Mouse (Mus musculus) mouse embryonic stem cell (cell line): ENCODE data around the gene Ccnj.

Source experiments
- in situ Hi-C, 2 experiments: fragments of 300-500 bp; cut with MboI; formaldehyde crosslinking; loops; 1 replicate in 1 of 2; 3 replicates in 1 of 2; pipeline ENCODE4 v1.14.3; 2019 to 2020; ENCODE audit warnings: low sequenced_read_pairs in 2 of 2, low pct_unique_long_range_greater_than_20kb in 1 of 2, mixed read lengths in 1 of 2; ENCODE audit not compliant: unreplicated experiment in 1 of 2

The Ccnj gene

DNA sequence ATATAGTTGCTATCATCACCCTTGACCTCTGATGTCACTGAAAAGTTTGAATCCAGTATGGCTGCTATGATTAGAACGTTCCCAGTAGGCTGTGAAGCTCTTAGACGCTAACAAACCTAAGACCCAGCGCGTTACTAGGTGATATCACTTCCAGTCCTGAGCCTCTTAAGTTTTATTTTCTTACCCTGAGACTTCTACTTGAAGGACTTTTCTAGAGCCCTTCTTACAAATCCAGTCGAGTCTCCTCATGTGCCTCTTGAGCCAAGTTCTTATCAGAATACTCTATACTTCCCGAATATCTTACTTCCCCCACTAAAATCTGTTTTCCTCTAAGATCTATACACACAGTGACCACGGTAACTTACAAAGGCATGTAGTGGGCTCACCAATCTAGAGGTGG lies 7.1 kb downstream of the Ccnj start:
- in situ Hi-C loops, result no loop called here

GRCm38 (mm10) chr19:40840303-40840702 lies 9.2 kb downstream of the Ccnj start:
- in situ Hi-C loops, result no loop called here

GRCm38 (mm10) chr19:40841083-40841482 lies 10.0 kb downstream of the Ccnj start:
- in situ Hi-C loops, result no loop called here

DNA sequence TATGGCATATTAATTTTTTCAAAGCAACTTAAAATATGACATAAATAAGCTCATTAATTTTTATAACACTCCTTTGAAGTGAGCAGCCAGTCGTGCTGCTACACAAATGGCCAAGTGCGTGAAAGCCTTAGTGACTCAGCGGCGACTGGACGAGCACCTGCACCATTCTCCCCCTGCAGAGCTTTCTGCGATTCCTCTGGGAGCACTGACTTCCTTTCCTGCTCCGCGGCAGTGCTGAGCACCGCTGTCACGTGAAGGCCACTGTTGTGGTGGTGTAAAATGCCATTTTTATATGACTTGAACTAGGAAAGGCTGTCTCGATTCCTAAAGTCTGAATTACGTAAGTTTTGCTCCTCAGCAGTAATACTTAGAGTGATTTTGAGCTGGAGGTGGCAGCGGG lies 10.5 kb downstream of the Ccnj start:
- in situ Hi-C loops, result no loop called here

DNA sequence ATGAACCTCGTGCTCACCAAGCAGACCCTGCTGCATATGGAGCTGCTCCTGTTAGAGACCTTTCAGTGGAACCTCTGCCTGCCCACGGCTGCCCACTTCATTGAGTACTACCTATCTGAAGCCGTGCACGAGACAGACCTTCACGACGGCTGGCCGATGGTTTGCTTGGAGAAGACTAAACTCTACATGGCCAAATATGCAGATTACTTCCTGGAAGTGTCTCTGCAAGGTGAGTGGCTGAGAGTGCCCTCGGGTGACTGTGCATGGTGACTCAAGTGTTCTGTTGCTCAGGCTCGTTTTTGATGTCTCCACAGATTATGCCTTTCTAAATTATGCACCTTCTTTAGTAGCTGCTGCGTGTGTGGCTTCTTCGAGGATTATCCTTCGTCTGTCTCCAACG lies 13.7 kb downstream of the Ccnj start:
- in situ Hi-C loops, result no loop called here

GRCm38 (mm10) chr19:40849391-40849790 lies 18.3 kb downstream of the Ccnj start:
- in situ Hi-C loops, result no loop called here

- in situ Hi-C loops, result no loop called here
These were observed 28.5 kb downstream of the Ccnj start for GRCm38 (mm10) chr19:40859555-40859954.

DNA sequence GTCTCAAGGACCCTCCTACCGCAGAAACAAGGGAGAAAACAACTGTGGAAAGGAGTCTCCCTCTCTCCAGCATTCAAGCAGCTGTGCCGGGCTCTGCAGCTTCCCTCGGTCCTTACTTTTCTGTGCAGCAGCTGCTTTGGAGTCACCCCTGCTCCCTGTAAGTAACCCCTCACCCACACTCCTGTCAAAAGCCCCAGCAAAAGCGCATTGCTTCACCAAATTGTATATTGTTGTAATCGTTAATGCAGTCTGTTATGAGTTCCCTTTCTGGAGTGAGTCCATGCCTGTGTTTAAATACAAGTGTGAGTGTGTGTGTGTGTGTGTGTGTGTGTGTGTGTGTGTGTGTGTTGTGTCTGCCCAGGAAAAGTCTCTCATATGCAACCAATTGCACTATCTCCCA lies 37.2 kb downstream of the Ccnj start:
- in situ Hi-C loops, result no loop called here

- in situ Hi-C loops, result no loop called here
These were observed 38.5 kb downstream of the Ccnj start for GRCm38 (mm10) chr19:40869425-40870105.

DNA sequence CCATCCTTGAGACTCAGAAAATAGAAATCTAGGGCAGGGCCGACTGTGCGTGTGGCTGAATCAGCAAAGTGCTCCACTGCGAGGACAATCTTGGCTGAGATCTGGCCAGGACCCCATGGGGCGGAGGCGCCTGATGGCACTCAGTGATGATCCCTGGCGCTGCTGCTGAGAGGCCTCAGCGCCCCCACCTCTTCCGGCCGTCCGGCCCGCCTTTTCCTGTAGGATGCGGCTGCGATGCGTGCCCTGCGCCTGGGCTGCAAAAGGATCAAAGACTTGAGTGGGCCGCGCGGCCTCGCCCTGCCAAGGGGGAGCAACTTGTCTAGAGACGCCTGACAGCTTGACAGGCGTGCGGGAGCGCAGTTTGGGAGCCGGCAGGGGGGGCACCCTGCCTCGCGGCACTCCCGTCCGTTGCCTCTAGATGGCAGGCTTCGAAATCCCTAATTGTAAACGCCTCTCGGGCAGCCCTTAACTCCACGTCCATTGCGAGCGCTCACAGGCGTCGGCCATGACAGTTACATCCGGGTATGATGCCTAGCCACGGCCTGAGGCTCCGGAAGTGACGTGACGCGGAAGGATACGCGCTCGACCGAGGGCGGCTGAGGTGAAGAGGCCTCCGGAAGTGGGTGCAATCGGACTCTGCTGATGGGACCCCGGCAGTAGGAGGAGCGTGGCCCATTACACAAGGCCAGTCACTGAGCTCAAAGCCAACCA lies 42.0 kb downstream of the Ccnj start:
- in situ Hi-C loops, result no loop called here

DNA sequence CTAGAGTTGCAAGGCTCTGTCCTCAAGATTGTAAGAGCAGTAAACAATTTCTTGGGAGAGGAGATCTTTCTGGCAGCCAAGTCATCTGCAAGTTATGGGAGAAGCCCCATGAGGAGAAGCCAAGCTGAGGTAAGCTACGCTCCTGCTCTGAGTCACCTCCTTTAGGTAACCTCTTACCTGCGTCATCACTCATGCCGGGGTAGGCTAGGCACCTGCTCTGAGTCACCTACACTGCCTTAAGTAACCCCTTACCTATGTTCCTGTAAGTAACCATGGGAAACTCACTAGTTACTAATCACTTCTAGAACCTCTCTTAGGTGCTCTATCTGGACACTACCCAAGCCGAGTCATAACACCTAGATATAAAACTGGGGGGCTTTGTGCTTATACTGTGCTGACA lies 50.6 kb downstream of the Ccnj start:
- in situ Hi-C loops, result no loop called here

DNA sequence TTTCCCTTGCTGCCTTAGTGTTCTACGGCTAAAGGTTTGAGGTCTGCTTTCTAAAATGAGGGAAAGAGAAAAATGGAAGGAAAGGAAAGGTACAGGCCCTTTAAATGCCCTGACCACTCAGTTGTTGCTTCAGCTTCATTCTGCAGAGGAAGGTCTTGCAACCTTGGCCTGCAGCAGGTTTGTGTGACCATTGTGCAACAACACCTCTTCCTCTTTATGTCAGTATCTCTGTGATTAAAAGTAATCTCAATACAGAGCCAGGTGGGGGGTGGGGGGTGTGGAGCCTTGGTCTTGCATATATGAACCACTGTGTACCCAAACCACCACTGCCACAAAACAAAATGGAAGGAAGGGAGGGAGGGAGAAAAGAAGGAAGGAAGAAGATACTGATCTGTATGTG lies 57.8 kb downstream of the Ccnj start:
- in situ Hi-C loops, result no loop called here

GRCm38 (mm10) chr19:40894071-40894506 lies 63.0 kb downstream of the Ccnj start:
- in situ Hi-C loops, result no loop called here

DNA sequence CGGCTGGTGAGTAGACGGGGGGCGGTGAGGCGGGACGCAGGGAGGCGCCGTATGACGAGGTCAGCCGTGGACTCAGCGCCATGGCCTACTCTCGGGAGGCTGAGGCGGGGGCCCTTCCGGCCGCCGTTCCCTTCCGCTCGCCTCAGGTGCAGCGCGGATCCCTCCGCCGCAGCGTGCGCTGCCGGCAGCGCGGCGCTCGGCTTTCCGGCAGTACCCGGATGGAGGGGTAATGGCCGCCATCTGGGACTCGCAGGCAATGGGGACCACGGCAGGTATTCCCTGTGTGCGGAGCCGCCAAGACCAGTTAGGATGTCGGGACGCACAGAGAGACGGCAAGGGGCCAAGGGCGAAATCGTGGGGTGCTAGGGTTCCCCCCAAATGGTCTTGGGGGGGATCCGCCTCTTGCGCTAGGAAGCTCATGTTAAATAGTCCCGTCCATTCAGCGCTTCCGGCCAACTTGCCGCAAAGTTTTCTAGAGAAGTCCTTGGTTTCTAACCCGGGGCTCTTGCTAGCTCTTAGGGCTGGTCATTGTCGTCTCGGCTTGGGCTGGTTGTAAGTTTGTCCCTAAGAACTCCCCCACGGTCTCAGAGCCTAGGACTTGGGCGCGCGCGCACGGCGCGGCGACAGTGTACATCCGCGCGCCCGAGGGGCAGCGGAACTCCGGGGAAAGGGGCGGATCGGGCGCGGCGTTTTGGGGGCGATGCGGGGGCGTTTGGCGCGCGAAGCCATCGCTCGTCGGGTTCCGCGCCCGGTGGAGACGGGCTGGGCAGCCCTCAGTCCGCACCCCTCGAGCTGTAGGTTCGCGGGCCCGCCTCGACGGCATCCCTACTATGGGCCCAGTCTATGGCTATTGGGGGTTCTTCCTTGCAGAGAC lies 63.7 kb downstream of the Ccnj start, which contains the start of gene Zfp518a:
Gene Zfp518a, plus strand, starts transcription at position 187 of the 874 bp plus-strand sequence.
- in situ Hi-C loops, result no loop called here

GRCm38 (mm10) chr19:40895393-40895703 lies 64.3 kb downstream of the Ccnj start:
- in situ Hi-C loops, result no loop called here
